Mouse (Mus musculus): ENCODE results near the gene Timd2. TPM values are rescaled to one million over a fixed set of nuclear protein-coding genes. Genes with fewer than 3 reads are reported as not detected.
"Not testable (repeated sequence)": the region's sequence is repeated elsewhere in the genome, so short reads cannot be mapped to it uniquely, and the experiment has no call there.

The Timd2 gene
- polyA plus RNA-seq, 2 experiments, result 31.1 to 39.3 TPM

DNA sequence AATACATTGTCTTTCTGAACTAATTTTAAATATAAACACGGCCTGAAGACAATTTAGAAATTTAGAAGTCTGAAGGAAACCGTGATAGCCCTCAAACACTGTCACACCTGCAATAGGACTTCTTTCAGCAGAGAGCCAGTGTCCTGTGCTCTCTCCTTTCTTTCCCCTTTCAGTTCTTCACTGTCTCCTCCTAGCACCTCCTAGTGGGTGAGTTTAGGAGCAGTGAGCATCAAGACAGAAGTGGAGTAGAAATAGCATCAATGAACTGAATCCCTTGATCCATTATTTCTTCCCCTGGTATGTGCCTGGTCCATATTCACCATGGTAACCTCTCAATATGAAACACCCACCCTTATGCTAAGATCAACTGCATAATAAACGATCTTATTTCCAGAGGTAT lies 70.3 kb downstream of the Timd2 start:
- DNase-seq (ENCODE audit: low read depth in 3 of 3, low spot score in 3 of 3) (no peak), ATAC-seq (ENCODE audit: insufficient read depth) (no peak)
- Histone ChIP-seq H3K36me3 (replicated peaks; ENCODE audit: control insufficient read depth, insufficient read depth, low read depth) (no peaks in the 10 kb centered on the region), H3K9me3 (ENCODE audit: control insufficient read depth, low read length) (no peaks in the 10 kb centered on the region), H3K4me3 (ENCODE audit: insufficient read depth in 1 of 2, low read depth in 2 of 2, low read length in 2 of 2) (no peak overlapping the region), H3K4me2 (ENCODE audit: low read depth) (no peak overlapping the region), H3K27ac (no peak overlapping the region), H3K9ac (replicated peaks) (no peak overlapping the region), H3K4me1 (replicated peaks; ENCODE audit: control insufficient read depth in 2 of 2, insufficient read depth in 2 of 2, low read length in 1 of 2) (no peaks in the 10 kb centered on the region), H3K27me3 (ENCODE audit: control insufficient read depth, insufficient read depth, low read length) (no peaks in the 10 kb centered on the region)
- TF ChIP-seq CTCF (IDR thresholded peaks at IDR 0.05; ENCODE audit: low read depth), result no peak
- no peak for TF ChIP-seq EP300 (IDR thresholded peaks at IDR 0.05; ENCODE audit: low read depth)
- 42% methylated on average over 3 of the region's 3 CpGs for WGBS (ENCODE audit: insufficient replicate concordance)

- H3K27me3 ChIP-seq (ENCODE audit: control insufficient read depth, insufficient read depth, low read length); H3K9me3 ChIP-seq (ENCODE audit: control insufficient read depth, low read length); H3K36me3 ChIP-seq (replicated peaks; ENCODE audit: control insufficient read depth, insufficient read depth, low read depth); H3K4me1 ChIP-seq (replicated peaks; ENCODE audit: control insufficient read depth in 2 of 2, insufficient read depth in 2 of 2, low read length in 1 of 2); H3K27ac ChIP-seq; H3K4me2 ChIP-seq (ENCODE audit: low read depth); H3K4me3 ChIP-seq (ENCODE audit: insufficient read depth in 1 of 2, low read depth in 2 of 2, low read length in 2 of 2); ATAC-seq (ENCODE audit: insufficient read depth); DNase-seq (ENCODE audit: low read depth in 3 of 3, low spot score in 3 of 3); H3K9ac ChIP-seq (replicated peaks): not testable (repeated sequence)
- WGBS (ENCODE audit: insufficient replicate concordance), result 60% methylated on average over 4 of the region's 4 CpGs
Observed at GRCm38 (mm10) chr11:46635516-46635915, 71.3 kb downstream of the Timd2 start.

DNA sequence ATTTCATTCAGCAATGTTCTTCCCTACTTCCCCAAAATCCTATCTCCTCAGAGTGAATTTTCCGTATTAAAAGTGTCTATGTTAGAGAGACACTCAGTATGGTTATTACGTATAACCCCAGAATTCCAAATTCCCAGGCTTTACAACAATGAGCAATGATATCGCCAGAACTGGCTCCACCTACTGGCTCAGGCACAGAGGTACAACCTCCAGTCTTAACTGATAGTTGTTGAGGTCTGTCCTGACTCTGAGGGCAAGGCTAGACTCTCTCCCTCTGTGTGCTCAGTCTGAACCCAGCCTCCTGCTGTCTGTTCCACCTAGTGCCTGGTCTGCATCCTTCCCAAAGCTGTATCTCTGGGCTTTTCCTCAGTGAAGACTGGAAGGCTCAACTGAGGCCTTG lies 75.2 kb downstream of the Timd2 start:
- no peak overlapping the region for H3K27ac ChIP-seq
- no peaks in the 10 kb centered on the region for H3K36me3 ChIP-seq (replicated peaks; ENCODE audit: control insufficient read depth, insufficient read depth, low read depth)
- DNase-seq (ENCODE audit: low read depth in 3 of 3, low spot score in 3 of 3) (no peak), ATAC-seq (ENCODE audit: insufficient read depth) (no peak)
- no peak overlapping the region for H3K4me2 ChIP-seq (ENCODE audit: low read depth)
- H3K4me1 ChIP-seq (replicated peaks; ENCODE audit: control insufficient read depth in 2 of 2, insufficient read depth in 2 of 2, low read length in 1 of 2), result no peaks in the 10 kb centered on the region
- peak; percentile 57 for TF ChIP-seq CTCF (IDR thresholded peaks at IDR 0.05; ENCODE audit: low read depth)
- TF ChIP-seq EP300 (IDR thresholded peaks at IDR 0.05; ENCODE audit: low read depth), result no peak
- 11% methylated on average over 3 of the region's 3 CpGs for WGBS (ENCODE audit: insufficient replicate concordance)
- no peak overlapping the region for H3K4me3 ChIP-seq (ENCODE audit: insufficient read depth in 1 of 2, low read depth in 2 of 2, low read length in 2 of 2)
- H3K9me3 ChIP-seq (ENCODE audit: control insufficient read depth, low read length), result no peaks in the 10 kb centered on the region
- no peak overlapping the region for H3K9ac ChIP-seq (replicated peaks)
- no peaks in the 10 kb centered on the region for H3K27me3 ChIP-seq (ENCODE audit: control insufficient read depth, insufficient read depth, low read length)

- H3K9ac ChIP-seq (replicated peaks), result no peak within 1 kb of the TSS
- H3K36me3 ChIP-seq (replicated peaks; ENCODE audit: control insufficient read depth, insufficient read depth, low read depth), result no peaks in the 10 kb centered on the region
- no peaks in the 10 kb centered on the region for H3K9me3 ChIP-seq (ENCODE audit: control insufficient read depth, low read length)
- TF ChIP-seq CTCF (IDR thresholded peaks at IDR 0.05; ENCODE audit: low read depth) (no peak), EP300 (IDR thresholded peaks at IDR 0.05; ENCODE audit: low read depth) (no peak)
- no peak within 1 kb of the TSS for H3K27ac ChIP-seq
- ATAC-seq (ENCODE audit: insufficient read depth) (no peak), DNase-seq (ENCODE audit: low read depth in 3 of 3, low spot score in 3 of 3) (no peak)
- 49% methylated on average over 2 of the region's 2 CpGs for WGBS (ENCODE audit: insufficient replicate concordance)
- no peaks in the 10 kb centered on the region for H3K27me3 ChIP-seq (ENCODE audit: control insufficient read depth, insufficient read depth, low read length)
- H3K4me1 ChIP-seq (replicated peaks; ENCODE audit: control insufficient read depth in 2 of 2, insufficient read depth in 2 of 2, low read length in 1 of 2), result no peaks in the 10 kb centered on the region
- H3K4me3 ChIP-seq (ENCODE audit: insufficient read depth in 1 of 2, low read depth in 2 of 2, low read length in 2 of 2), result no peak within 1 kb of the TSS
- no peak within 1 kb of the TSS for H3K4me2 ChIP-seq (ENCODE audit: low read depth)
Observed at GRCm38 (mm10) chr11:46629211-46629795, 77.6 kb downstream of the Timd2 start, which contains the start of gene Dppa1. Gene Dppa1, minus strand, starts transcription at chr11:46629261.

DNA sequence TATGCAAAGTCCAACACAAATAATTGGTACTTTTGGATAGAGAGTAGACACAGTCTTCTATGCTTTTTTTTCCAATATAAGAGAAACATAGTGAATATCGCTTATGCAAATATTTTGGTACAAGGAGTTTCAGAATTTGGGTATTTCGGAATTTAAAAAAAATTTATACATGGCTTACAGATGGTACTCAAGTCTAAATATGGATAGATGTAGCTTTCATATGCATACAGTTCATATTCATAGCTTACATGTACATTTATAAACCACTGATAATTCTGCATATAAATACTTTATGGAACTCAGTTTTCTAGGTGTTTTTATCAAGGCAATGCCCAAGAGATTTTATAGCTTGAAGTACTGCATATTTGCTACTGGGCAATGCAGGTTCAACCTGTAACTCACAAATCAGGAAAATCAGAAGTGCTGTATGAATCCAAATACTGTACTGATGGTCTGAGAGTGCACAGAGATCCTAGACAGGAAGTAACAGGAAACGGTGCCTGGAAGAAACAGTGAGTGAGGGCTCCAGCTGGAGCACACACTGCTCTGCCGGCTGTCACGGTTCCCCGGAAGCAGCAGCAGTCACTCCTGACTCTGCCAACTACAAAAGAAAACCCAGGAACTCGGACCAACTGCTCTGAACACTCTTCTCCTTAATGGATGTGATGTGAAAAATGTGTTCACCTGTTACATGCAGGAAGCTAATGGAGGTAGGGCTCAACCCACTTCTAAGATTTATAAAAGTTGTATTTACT lies 86.3 kb downstream of the Timd2 start:
- H3K9ac ChIP-seq (replicated peaks), result no peak overlapping the region
- no peaks in the 10 kb centered on the region for H3K9me3 ChIP-seq (ENCODE audit: control insufficient read depth, low read length)
- no peak for TF ChIP-seq EP300 (IDR thresholded peaks at IDR 0.05; ENCODE audit: low read depth)
- no peak for TF ChIP-seq CTCF (IDR thresholded peaks at IDR 0.05; ENCODE audit: low read depth)
- no peaks in the 10 kb centered on the region for H3K4me1 ChIP-seq (replicated peaks; ENCODE audit: control insufficient read depth in 2 of 2, insufficient read depth in 2 of 2, low read length in 1 of 2)
- H3K36me3 ChIP-seq (replicated peaks; ENCODE audit: control insufficient read depth, insufficient read depth, low read depth), result no peaks in the 10 kb centered on the region
- 42% methylated on average over 7 of the region's 7 CpGs for WGBS (ENCODE audit: insufficient replicate concordance)
- DNase-seq (ENCODE audit: low read depth in 3 of 3, low spot score in 3 of 3), result no peak
- no peak for ATAC-seq (ENCODE audit: insufficient read depth)
- H3K4me3 ChIP-seq (ENCODE audit: insufficient read depth in 1 of 2, low read depth in 2 of 2, low read length in 2 of 2), result no peak overlapping the region
- H3K4me2 ChIP-seq (ENCODE audit: low read depth), result no peak overlapping the region
- H3K27ac ChIP-seq, result no peak overlapping the region
- no peaks in the 10 kb centered on the region for H3K27me3 ChIP-seq (ENCODE audit: control insufficient read depth, insufficient read depth, low read length)

All from liver, embryonic 14.5 days (tissue).